Mouse (Mus musculus) hindbrain, embryonic 13.5 days (tissue): ENCODE results near the gene Tpgs1. TPM values are rescaled to one million over a fixed set of nuclear protein-coding genes. Genes with fewer than 3 reads are reported as not detected.

ENCODE experiments used
- ATAC-seq: fragments of 200-750 bp; cut with Nextera tagmentation; 2 replicates; pipeline ENCODE4 v1.8.0; 2017; ENCODE audit warnings: moderate TSS enrichment; ENCODE audit not compliant: low FRiP score
- H3K27ac ChIP-seq: fragments of 300-500 bp; sonication (generic); 2 replicates; pipeline ENCODE4 v1.5.1; 2015; ENCODE audit warnings: inconsistent platforms, mild to moderate bottlenecking, moderate library complexity
- H3K27me3 ChIP-seq: fragments of 300-500 bp; sonication (generic); 2 replicates; pipeline ENCODE4 v1.6.1; 2015; ENCODE audit warnings: mild to moderate bottlenecking, inconsistent platforms
- H3K36me3 ChIP-seq: fragments of 300-500 bp; sonication (generic); 2 replicates; pipeline ENCODE4 v1.6.1; 2015; ENCODE audit warnings: mild to moderate bottlenecking, inconsistent platforms
- H3K4me1 ChIP-seq: fragments of 300-500 bp; sonication (generic); replicated peaks from 2 replicates; pipeline ENCODE4 v1.6.1; 2015; ENCODE audit warnings: inconsistent platforms
- H3K4me2 ChIP-seq: fragments of 300-500 bp; sonication (generic); 2 replicates; pipeline ENCODE4 v1.6.1; 2015; ENCODE audit warnings: inconsistent platforms, mild to moderate bottlenecking, moderate library complexity
- H3K4me3 ChIP-seq: fragments of 300-500 bp; sonication (generic); 2 replicates; pipeline ENCODE4 v1.5.1; 2015; ENCODE audit warnings: mild to moderate bottlenecking, inconsistent platforms
- H3K9ac ChIP-seq: fragments of 300-500 bp; sonication (generic); 2 replicates; pipeline ENCODE4 v1.6.1; 2015; ENCODE audit warnings: mild to moderate bottlenecking, inconsistent platforms
- H3K9me3 ChIP-seq: fragments of 300-500 bp; sonication (generic); 2 replicates; pipeline ENCODE4 v1.6.1; 2016; ENCODE audit warnings: inconsistent platforms
- WGBS: fragments of 180-500 bp; shearing (Covaris S2); methylation state at CpG from one replicate; pipeline ENCODE4 v1.1.7; 2015; 5-methylcytosine and 5-hydroxymethylcytosine counted together
- polyA plus RNA-seq: library from polyadenylated mRNA; unstranded; fragments of >200 nt; fragmentation: Nextera tagmentation; extraction: Ambion mirVana; gene quantifications from 2 replicates; pipeline ENCODE4 v1.2.1, GENCODE M21; 2015

Tpgs1 gene
- polyA plus RNA-seq, 1 experiment from 2014 or later = 86.5 TPM

GRCm38 (mm10) chr10:79712029-79712428, 42.9 kb downstream of the Tpgs1 start:
- Histone ChIP-seq H3K36me3 (peaks cover 38% of the 10 kb centered on the region), H3K9me3 (no peaks in the 10 kb centered on the region), H3K4me2 (no peak overlapping the region), H3K9ac (no peak overlapping the region), H3K27ac (no peak overlapping the region), H3K27me3 (peaks cover 26% of the 10 kb centered on the region), H3K4me3 (no peak overlapping the region), H3K4me1 (peaks cover 31% of the 10 kb centered on the region)
- WGBS = 89% methylated on average over 1 of the region's 1 CpGs
- ATAC-seq = peak; percentile 11; the same call in 1 of the 2 replicates

- peaks cover 37% of the 10 kb centered on the region for H3K36me3 ChIP-seq
- H3K27me3 ChIP-seq = peaks cover 32% of the 10 kb centered on the region
- H3K9me3 ChIP-seq = no peaks in the 10 kb centered on the region
- ATAC-seq = no peak
- 16% methylated on average over 4 of the region's 6 CpGs for WGBS
- no peak overlapping the region for H3K27ac ChIP-seq
- no peak overlapping the region for H3K9ac ChIP-seq
- no peak overlapping the region for H3K4me2 ChIP-seq
- H3K4me1 ChIP-seq = peaks cover 31% of the 10 kb centered on the region
- no peak overlapping the region for H3K4me3 ChIP-seq
Measured at GRCm38 (mm10) chr10:79712499-79713126, 43.4 kb downstream of the Tpgs1 start.

- Histone ChIP-seq H3K27ac (no peak overlapping the region), H3K9ac (no peak overlapping the region), H3K36me3 (peaks cover 37% of the 10 kb centered on the region), H3K4me2 (no peak overlapping the region), H3K27me3 (peaks cover 37% of the 10 kb centered on the region), H3K4me3 (no peak overlapping the region), H3K4me1 (peaks cover 31% of the 10 kb centered on the region), H3K9me3 (no peaks in the 10 kb centered on the region)
- 33% methylated on average over 1 of the region's 1 CpGs for WGBS
- ATAC-seq = no peak
Measured at GRCm38 (mm10) chr10:79713163-79713562, 44.0 kb downstream of the Tpgs1 start.

GRCm38 (mm10) chr10:79714996-79715395, 45.8 kb downstream of the Tpgs1 start:
- Histone ChIP-seq H3K9me3 (no peaks in the 10 kb centered on the region), H3K4me2 (no peak overlapping the region), H3K4me1 (peaks cover 25% of the 10 kb centered on the region), H3K9ac (no peak overlapping the region), H3K27ac (no peak overlapping the region), H3K36me3 (peaks cover 22% of the 10 kb centered on the region), H3K4me3 (no peak overlapping the region), H3K27me3 (peaks cover 56% of the 10 kb centered on the region)
- WGBS = 70% methylated on average over 4 of the region's 4 CpGs
- no peak for ATAC-seq

- peak within 1 kb of the TSS; percentile 67 for H3K4me3 ChIP-seq
- 3% methylated on average over 49 of the region's 91 CpGs for WGBS
- no peaks in the 10 kb centered on the region for H3K9me3 ChIP-seq
- peaks cover 7% of the 10 kb centered on the region for H3K36me3 ChIP-seq
- peaks cover 61% of the 10 kb centered on the region for H3K27me3 ChIP-seq
- peak within 1 kb of the TSS; percentile 82 for H3K9ac ChIP-seq
- H3K27ac ChIP-seq = no peak within 1 kb of the TSS
- ATAC-seq = peak; percentile 50
- peak within 1 kb of the TSS; percentile 94 for H3K4me2 ChIP-seq
- peaks cover 25% of the 10 kb centered on the region for H3K4me1 ChIP-seq
Measured at GRCm38 (mm10) chr10:79716254-79716987, 47.3 kb downstream of the Tpgs1 start, which contains the start of gene Hcn2. TSS of gene Hcn2 (plus strand) at chr10:79716634.

GRCm38 (mm10) chr10:79716988-79717355, 47.8 kb downstream of the Tpgs1 start:
- Histone ChIP-seq H3K27ac (no peak overlapping the region), H3K9me3 (no peaks in the 10 kb centered on the region), H3K9ac (peak overlapping the region; percentile 82), H3K27me3 (peaks cover 61% of the 10 kb centered on the region), H3K4me3 (peak overlapping the region; percentile 67), H3K36me3 (peaks cover 2% of the 10 kb centered on the region), H3K4me1 (peaks cover 25% of the 10 kb centered on the region), H3K4me2 (peak overlapping the region; percentile 94)
- WGBS = under 1% methylated on average over 43 of the region's 44 CpGs
- peak; percentile 11 for ATAC-seq

GRCm38 (mm10) chr10:79717640-79718357, 48.6 kb downstream of the Tpgs1 start:
- peak overlapping the region; percentile 94 for H3K4me2 ChIP-seq
- H3K9ac ChIP-seq = peak overlapping the region; percentile 82
- H3K9me3 ChIP-seq = no peaks in the 10 kb centered on the region
- peaks cover 30% of the 10 kb centered on the region for H3K4me1 ChIP-seq
- ATAC-seq = no peak
- H3K4me3 ChIP-seq = peak overlapping the region; percentile 67
- peaks cover 61% of the 10 kb centered on the region for H3K27me3 ChIP-seq
- no peak overlapping the region for H3K27ac ChIP-seq
- H3K36me3 ChIP-seq = no peaks in the 10 kb centered on the region
- 5% methylated on average over 43 of the region's 43 CpGs for WGBS

- no peaks in the 10 kb centered on the region for H3K36me3 ChIP-seq
- no peak overlapping the region for H3K9ac ChIP-seq
- WGBS = 76% methylated on average over 5 of the region's 5 CpGs
- no peak overlapping the region for H3K4me2 ChIP-seq
- peaks cover 44% of the 10 kb centered on the region for H3K27me3 ChIP-seq
- H3K4me1 ChIP-seq = peaks cover 27% of the 10 kb centered on the region
- H3K9me3 ChIP-seq = no peaks in the 10 kb centered on the region
- H3K27ac ChIP-seq = no peak overlapping the region
- ATAC-seq = no peak
- no peak overlapping the region for H3K4me3 ChIP-seq
Measured at GRCm38 (mm10) chr10:79721089-79721488, 51.9 kb downstream of the Tpgs1 start.

- Histone ChIP-seq H3K9me3 (no peaks in the 10 kb centered on the region; the same call in 1 of the 2 replicates), H3K9ac (no peak overlapping the region), H3K4me1 (peaks cover 10% of the 10 kb centered on the region), H3K27ac (no peak overlapping the region), H3K4me3 (no peak overlapping the region), H3K36me3 (no peaks in the 10 kb centered on the region), H3K4me2 (no peak overlapping the region), H3K27me3 (peaks cover 25% of the 10 kb centered on the region)
- ATAC-seq = no peak
- WGBS = 66% methylated on average over 6 of the region's 6 CpGs
Measured at GRCm38 (mm10) chr10:79723047-79723446, 53.9 kb downstream of the Tpgs1 start.

- no peak for ATAC-seq
- H3K4me3 ChIP-seq = no peak overlapping the region
- 88% methylated on average over 7 of the region's 7 CpGs for WGBS
- no peak overlapping the region for H3K27ac ChIP-seq
- H3K9ac ChIP-seq = no peak overlapping the region
- H3K4me1 ChIP-seq = peaks cover 7% of the 10 kb centered on the region
- no peaks in the 10 kb centered on the region for H3K36me3 ChIP-seq
- no peaks in the 10 kb centered on the region; the same call in 1 of the 2 replicates for H3K9me3 ChIP-seq
- H3K4me2 ChIP-seq = no peak overlapping the region
- peaks cover 19% of the 10 kb centered on the region for H3K27me3 ChIP-seq
Measured at GRCm38 (mm10) chr10:79723692-79724091, 54.5 kb downstream of the Tpgs1 start.
